Mouse (Mus musculus): ENCODE data around the gene Pttg1ip.

The Pttg1ip gene

DNA sequence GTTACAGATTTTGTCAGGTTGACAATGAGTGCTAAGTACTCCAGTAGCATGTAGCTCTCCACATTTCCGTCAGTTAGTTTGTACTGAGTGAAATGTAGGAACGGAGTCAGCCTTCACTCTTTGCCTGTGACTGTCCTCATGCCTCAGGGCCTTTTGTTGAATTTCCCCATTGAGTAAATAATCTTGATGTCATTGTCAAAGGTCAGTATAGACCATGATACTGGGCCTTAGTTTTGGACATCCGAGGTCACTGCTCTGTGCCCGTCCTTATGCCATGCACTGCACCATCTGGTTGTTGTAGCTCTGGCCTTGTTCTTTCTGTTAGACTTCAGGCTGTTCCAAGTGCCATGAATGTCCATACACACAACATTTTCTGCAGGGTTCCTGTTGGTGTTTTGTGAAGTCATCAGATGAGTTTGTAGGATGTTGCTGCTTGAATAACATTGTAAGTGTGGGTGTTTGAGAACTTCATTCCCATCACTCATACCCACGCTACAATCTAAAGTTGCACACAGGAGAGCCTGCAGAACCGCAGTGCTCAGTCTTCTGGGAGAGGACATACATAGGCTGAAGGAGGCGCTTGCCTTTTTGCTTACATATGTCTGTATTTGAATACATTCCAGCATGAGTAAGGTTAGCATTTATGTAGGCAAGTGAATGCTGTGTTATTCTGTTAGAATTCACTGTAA lies 54.9 kb downstream of the Pttg1ip start:
- in situ Hi-C loops (cut with MboI), result no loop called here

DNA sequence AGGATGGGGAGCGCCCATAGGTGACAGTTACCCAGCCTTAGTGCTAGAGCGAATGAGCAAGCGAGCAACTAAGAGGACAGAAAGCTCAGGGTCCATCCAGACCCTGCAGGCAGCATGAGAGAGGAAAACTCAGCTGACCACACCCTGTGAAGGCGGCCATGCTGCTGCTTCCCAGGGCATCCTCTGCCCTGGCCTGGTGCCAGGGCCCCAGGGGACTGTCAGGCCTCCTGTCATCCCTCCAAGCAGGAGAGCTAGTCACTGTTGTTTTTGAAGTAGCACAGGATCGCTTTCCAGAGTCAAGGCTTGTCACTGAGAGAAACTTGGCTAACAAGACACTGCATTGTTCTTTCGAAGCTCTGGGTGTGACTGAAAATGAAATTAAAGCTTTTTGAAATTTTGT lies 57.4 kb downstream of the Pttg1ip start:
- in situ Hi-C loops (cut with MboI), result no loop called here

DNA sequence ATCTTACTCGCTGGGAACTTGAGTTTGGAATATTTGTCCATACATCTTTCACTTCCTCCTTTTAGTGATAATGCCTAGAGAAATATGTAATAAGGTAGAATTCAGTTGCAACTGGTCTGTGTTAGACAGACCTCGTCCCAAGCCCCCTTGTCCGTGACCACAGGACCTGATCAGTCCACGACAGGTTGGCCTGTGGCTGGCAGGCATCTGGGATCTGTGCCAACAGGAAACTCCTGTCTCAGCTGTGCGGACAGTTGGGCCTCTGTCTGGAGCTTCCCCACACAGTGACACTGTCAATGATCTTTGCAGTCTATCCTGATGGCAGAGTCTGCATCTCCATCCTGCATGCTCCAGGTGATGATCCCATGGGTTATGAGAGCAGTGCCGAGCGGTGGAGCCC lies 61.6 kb downstream of the Pttg1ip start:
- in situ Hi-C loops (cut with MboI), result no loop called here

DNA sequence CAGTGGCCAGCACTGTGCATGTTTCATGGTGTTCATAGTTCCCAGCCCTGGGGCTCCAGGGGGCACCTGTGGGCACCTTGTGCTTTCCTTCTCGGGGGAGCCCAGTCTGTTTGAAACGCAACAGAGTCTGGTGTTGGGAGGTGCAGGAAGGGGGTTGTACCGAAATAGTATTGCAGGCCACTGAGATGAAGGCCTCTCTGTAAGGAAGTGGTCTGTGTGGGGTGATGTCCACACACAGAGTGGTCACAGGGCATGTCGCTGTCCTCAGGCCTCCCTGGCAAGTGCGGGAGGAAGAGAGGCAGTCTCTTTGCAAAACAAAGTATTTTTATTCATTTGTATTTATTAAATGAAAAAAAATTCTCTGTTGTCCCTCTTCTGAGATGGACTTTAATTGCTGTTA lies 64.1 kb downstream of the Pttg1ip start:
- in situ Hi-C loops (cut with MboI), result no loop called here

DNA sequence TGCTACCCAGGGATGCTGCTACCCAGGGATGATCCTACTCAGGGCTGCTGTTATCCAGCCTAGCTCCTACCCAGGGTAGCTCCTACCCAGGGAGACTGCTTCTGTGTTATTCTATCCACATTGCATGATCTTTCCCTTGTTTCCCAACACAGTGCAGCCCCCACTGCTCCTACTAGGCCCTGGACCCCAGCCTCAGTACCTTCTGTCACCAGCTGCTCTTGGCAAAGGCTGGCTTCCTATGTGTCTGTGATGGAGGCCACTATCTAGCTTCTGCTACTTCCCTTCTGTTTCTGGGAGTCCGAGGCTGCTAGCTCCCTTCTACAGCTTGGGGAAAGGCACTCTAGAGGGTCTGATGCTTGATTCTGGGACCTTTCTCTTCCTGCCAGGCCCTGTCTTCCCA lies 65.9 kb downstream of the Pttg1ip start:
- in situ Hi-C loops (cut with MboI), result no loop called here

DNA sequence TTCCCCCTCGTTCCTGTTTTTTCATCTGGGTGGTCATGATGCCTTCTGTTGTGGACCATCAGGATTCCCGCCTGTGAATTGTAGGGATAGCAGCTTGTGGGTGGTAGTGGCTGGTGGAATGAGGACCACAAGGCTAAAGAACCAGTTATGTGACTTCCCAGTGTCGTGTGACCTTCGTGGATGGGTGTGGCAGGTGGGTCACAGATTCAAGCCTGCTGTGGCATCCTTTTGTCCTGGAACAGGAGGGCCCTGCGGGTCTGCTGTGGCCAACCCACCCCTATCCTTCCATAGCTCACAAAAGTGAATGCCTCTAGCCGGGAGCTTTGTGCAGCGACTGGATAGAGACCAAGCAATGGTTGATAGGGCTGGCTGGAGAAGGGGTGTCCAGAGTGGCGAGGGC lies 66.4 kb downstream of the Pttg1ip start:
- in situ Hi-C loops (cut with MboI), result no loop called here

Measured in mature B cell (primary cell).